Mouse (Mus musculus) forebrain, postnatal 0 days (tissue): ENCODE measurements around the gene Cdk5rap3. TPM values are rescaled to one million over a fixed set of nuclear protein-coding genes. Genes with fewer than 3 reads are reported as not detected.
A peak's percentile ranks its signal among the peaks of the same experiment; 100 is the strongest.

Experiments used
- ATAC-seq: fragments of 200-750 bp; cut with Nextera tagmentation; 2 replicates; pipeline ENCODE4 v1.8.0; 2017; ENCODE audit warnings: mild to moderate bottlenecking, moderate library complexity
- DNase-seq: peaks from one replicate; pipeline ENCODE4 v3.0.0-alpha.2; 2015
- H3K27ac ChIP-seq: fragments of 300-500 bp; sonication (generic); 2 replicates; pipeline ENCODE4 v1.5.1; 2014; ENCODE audit warnings: low read depth, mild to moderate bottlenecking, antibody characterized with exemption, low read length, moderate library complexity, mixed read lengths
- H3K27me3 ChIP-seq: fragments of 300-500 bp; sonication (generic); 2 replicates; pipeline ENCODE4 v1.6.1; 2014; ENCODE audit warnings: mild to moderate bottlenecking, low read length, mixed read lengths; ENCODE audit not compliant: insufficient read depth
- H3K36me3 ChIP-seq: fragments of 300-500 bp; sonication (generic); 2 replicates; pipeline ENCODE4 v1.6.1; 2014; ENCODE audit warnings: mild to moderate bottlenecking, moderate library complexity; ENCODE audit not compliant: insufficient read depth
- H3K4me1 ChIP-seq: fragments of 300-500 bp; sonication (generic); 2 replicates; pipeline ENCODE4 v1.6.1; 2014; ENCODE audit warnings: antibody characterized with exemption; ENCODE audit not compliant: insufficient read depth
- H3K4me2 ChIP-seq: fragments of 300-500 bp; sonication (generic); 2 replicates; pipeline ENCODE4 v1.6.1; 2014; ENCODE audit warnings: low read depth, mild to moderate bottlenecking, moderate library complexity
- H3K4me3 ChIP-seq: fragments of 300-500 bp; sonication (generic); 2 replicates; pipeline ENCODE4 v1.5.1; 2014; ENCODE audit warnings: low read depth, low read length, mixed read lengths
- H3K9ac ChIP-seq: fragments of 300-500 bp; sonication (generic); 2 replicates; pipeline ENCODE4 v1.6.1; 2014; ENCODE audit warnings: mild to moderate bottlenecking
- H3K9me3 ChIP-seq: fragments of 300-500 bp; sonication (generic); 2 replicates; pipeline ENCODE4 v1.6.1; 2016; ENCODE audit warnings: low read length
- CTCF ChIP-seq: sonication (generic); IDR thresholded peaks from 2 replicates; pipeline ENCODE4 v1.5.1; 2016; ENCODE audit warnings: antibody characterized with exemption, control low read depth, low read depth
- WGBS: fragments of 180-500 bp; shearing (Covaris S2); extraction: QIAGEN DNeasy Blood & Tissue Kit; methylation state at CpG from one replicate; pipeline ENCODE4 v1.1.7; 2014; 5-methylcytosine and 5-hydroxymethylcytosine counted together
- polyA plus RNA-seq: library from polyadenylated mRNA; unstranded; fragments of >200 nt; fragmentation: Nextera tagmentation; extraction: Ambion mirVana; gene quantifications from 2 replicates; pipeline ENCODE4 v1.2.1, GENCODE M21; 2015
- total RNA-seq: library from RNA; depleted of rRNA; stranded (reverse); fragments of >200 nt; gene quantifications from 2 replicates; pipeline ENCODE4 v1.2.3, GENCODE M21; 2014

Cdk5rap3 gene
- total and polyA plus RNA-seq, 2 experiments from 2014 or later = 54.9 to 86.4 TPM

DNA sequence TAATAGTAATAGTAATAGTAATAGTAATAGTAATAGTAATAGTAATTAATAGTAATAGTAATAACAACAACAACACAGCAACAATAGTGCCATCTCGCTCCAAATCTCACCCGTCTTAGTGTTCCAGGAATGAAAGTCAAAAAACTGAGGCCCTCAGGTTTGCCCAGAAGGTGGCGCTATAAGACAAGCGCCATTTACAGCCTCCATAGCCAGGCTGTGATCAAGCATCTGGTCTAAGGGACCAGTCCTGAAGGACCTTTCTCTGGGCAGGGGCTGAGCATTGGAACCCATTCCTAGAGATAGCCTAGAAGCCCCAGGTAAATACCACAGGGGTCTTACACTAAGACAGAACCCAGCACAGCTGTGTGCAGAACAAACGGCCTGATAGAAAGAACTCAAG, 49.1 kb downstream of the Cdk5rap3 start:
- peak; percentile 47; the same call in 1 of the 2 replicates for ATAC-seq
- Histone ChIP-seq H3K4me1 (peaks cover 1% of the 10 kb centered on the region; the same call in 1 of the 2 replicates), H3K4me2 (no peak overlapping the region), H3K4me3 (no peak overlapping the region), H3K36me3 (no peaks in the 10 kb centered on the region), H3K9me3 (no peaks in the 10 kb centered on the region), H3K27me3 (no peaks in the 10 kb centered on the region), H3K27ac (no peak overlapping the region), H3K9ac (no peak overlapping the region)
- TF ChIP-seq CTCF = peak; percentile 86
- 8% methylated on average over 5 of the region's 5 CpGs for WGBS
- DNase-seq = peak; percentile 84

DNA sequence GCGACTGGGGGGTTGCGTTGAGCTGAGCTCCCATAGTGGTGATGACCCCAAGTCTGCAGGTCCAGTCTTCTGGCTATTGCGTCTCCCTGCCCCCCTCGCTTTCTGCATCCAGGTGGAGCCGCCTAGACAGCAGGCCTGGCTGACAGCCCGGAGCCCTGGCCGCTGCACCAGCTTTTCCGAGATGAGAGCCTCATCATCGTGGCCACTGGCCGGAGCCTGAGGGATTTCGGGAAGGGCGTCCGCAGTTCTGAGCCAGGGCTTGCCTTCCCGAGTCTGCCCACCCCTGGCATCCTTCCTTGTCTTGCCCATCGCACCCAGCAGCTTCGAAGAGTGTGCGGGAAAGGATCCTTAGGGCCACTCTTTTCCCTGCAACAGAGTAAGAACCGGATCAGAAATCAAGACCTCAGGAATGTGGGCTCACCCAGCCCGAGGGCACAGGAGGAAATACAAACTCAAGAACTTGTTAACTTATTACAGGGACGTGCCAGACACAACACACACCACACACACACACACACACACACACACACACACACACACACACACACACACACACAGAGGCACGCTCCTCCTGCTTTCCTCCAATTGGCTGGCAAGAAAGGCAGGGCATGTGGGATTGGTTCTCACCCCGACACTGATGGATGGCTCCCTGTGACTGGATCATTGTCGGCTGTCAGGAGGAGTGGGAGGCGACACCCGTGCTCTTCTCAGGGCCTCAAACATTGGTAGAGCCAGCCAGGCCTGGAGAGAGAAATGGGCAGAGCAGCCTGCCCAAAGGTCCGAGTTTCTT, 52.9 kb downstream of the Cdk5rap3 start:
- Histone ChIP-seq H3K27ac (no peak overlapping the region), H3K27me3 (no peaks in the 10 kb centered on the region), H3K4me1 (no peaks in the 10 kb centered on the region), H3K9me3 (no peaks in the 10 kb centered on the region), H3K9ac (no peak overlapping the region), H3K4me3 (no peak overlapping the region), H3K36me3 (no peaks in the 10 kb centered on the region), H3K4me2 (peak overlapping the region; percentile 26)
- ATAC-seq (peak; percentile 79), DNase-seq (peak; percentile 75)
- 14% methylated on average over 26 of the region's 26 CpGs for WGBS
- TF ChIP-seq CTCF = no peak

DNA sequence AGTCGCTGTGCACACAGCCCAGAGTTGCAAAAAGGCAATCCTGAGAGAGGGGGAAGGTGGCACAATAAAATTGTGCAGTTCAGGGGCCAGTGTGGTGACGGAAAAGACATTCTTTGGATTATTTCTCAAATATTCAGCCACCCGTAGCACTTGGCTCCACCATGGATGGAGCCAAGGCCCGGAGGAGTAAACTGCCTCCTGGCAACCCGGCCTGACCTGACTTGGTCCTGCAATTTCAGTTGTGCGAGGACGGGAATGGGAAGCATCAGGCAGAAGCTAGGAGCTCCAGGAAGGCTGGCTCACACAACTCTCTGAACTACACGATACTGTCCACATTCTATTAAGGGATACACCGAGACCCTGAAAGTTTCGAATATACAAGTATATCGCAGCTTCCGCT, 53.8 kb downstream of the Cdk5rap3 start:
- Histone ChIP-seq H3K4me2 (peak overlapping the region; percentile 96), H3K9ac (peak overlapping the region; percentile 14; the same call in 1 of the 2 replicates), H3K4me1 (no peaks in the 10 kb centered on the region), H3K4me3 (no peak overlapping the region), H3K36me3 (no peaks in the 10 kb centered on the region), H3K9me3 (no peaks in the 10 kb centered on the region), H3K27me3 (no peaks in the 10 kb centered on the region), H3K27ac (peak overlapping the region; percentile 57; the same call in 1 of the 2 replicates)
- DNase-seq (no peak), ATAC-seq (no peak)
- no peak for TF ChIP-seq CTCF
- 58% methylated on average over 12 of the region's 12 CpGs for WGBS

DNA sequence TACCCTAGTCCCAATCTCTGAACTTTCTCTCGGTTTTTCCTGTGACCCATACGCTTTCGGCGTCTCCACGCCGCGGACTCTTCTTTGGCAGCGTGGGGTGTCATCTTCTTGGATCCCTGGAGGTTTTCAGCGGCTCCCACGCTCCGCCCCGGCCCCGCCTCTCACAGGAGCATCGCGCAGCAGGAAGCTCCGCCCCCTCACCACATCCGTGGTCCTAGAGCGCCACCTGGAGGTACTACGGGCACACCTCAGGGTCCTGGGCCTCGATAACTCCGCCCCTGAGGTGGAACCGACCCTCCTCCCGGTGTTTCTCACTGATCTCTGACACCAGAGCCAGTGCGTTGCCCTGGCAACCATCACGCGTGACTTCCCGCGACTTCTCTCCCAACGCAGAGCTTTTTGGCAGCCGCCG, 54.4 kb downstream of the Cdk5rap3 start:
- 1% methylated on average over 31 of the region's 31 CpGs for WGBS
- ATAC-seq = peak; percentile 95
- no peak overlapping the region for H3K27ac ChIP-seq

DNA sequence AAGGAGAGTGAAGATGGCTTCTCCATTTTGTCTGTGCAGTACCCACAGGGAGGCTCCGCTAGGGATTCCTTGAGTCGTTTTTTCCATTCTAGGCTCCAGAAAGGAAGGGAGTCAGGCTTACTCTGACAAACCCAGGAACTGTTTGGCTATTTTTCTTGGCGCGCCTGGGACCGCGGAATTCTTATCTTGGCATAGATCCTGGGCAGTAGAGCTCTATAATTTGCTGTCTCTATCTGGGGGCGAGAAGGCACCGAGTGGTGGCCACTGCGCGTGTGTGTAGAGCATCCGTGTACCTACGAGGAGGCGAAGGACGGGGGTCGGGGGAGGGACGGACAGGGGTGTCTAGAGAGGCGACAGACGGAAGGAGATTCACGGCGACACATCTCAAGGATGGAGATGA, 54.9 kb downstream of the Cdk5rap3 start:
- peak; percentile 56 for DNase-seq
- H3K4me1 ChIP-seq = no peaks in the 10 kb centered on the region
- H3K27me3 ChIP-seq = no peaks in the 10 kb centered on the region
- peak overlapping the region; percentile 96 for H3K4me2 ChIP-seq
- H3K9ac ChIP-seq = peak overlapping the region; percentile 53
- ATAC-seq = peak; percentile 1
- no peaks in the 10 kb centered on the region for H3K9me3 ChIP-seq
- peak overlapping the region; percentile 45 for H3K4me3 ChIP-seq
- H3K27ac ChIP-seq = no peak overlapping the region
- H3K36me3 ChIP-seq = no peaks in the 10 kb centered on the region
- WGBS = under 1% methylated on average over 20 of the region's 20 CpGs
- TF ChIP-seq CTCF = no peak

More for the DNA sequence above, 54.4 kb downstream of the Cdk5rap3 start:
- Histone ChIP-seq H3K4me1 (no peaks in the 10 kb centered on the region), H3K9ac (peak overlapping the region; percentile 53), H3K4me2 (peak overlapping the region; percentile 96), H3K4me3 (peak overlapping the region; percentile 45), H3K36me3 (no peaks in the 10 kb centered on the region), H3K9me3 (no peaks in the 10 kb centered on the region), H3K27me3 (no peaks in the 10 kb centered on the region)
- peak; percentile 99 for TF ChIP-seq CTCF
- DNase-seq = peak; percentile 98

DNA sequence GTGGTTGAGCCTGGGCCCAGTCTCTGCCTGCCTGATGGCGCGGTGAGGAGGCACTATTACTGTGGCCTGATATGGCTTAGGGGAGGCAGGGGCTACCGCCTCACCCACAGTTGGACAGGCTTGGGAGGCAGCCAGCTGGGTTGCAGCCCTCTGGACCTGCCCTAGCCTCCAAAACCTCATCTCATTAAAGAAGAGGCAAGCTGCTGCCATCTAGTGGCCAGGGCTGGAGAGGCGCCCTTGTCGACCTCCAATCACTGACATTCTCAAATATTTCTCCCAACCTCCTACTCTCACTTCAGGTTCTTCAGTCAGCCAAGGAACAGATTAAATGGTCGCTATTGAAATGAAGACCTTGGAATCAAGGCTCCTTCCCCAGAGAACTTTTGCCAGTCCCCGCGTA, 55.7 kb downstream of the Cdk5rap3 start:
- Histone ChIP-seq H3K9ac (no peak overlapping the region), H3K27me3 (no peaks in the 10 kb centered on the region), H3K36me3 (no peaks in the 10 kb centered on the region), H3K4me2 (no peak overlapping the region), H3K9me3 (no peaks in the 10 kb centered on the region), H3K4me3 (no peak overlapping the region), H3K4me1 (no peaks in the 10 kb centered on the region), H3K27ac (no peak overlapping the region)
- no peak for ATAC-seq
- peak; percentile 92 for TF ChIP-seq CTCF
- DNase-seq = peak; percentile 84
- 12% methylated on average over 8 of the region's 8 CpGs for WGBS

DNA sequence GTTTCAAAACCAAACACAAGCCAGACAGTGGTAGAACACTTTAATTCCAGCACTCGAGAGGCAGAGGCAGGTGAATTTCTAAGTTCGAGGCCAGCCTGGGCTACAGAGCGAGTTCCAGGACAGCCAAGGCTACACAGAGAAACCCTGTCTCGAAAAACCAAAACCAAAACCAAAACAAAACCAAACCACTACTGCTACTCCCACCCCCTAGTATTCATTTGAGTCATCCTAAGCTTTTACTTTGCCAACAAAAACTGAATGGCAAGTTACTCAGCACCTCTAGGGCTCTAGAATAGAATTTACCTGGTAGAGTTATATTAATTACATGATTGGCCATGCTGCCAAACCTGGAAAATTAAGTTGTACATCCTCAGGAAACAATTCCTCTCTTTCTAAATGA, 56.7 kb downstream of the Cdk5rap3 start:
- 88% methylated on average over 4 of the region's 4 CpGs for WGBS
- Histone ChIP-seq H3K4me1 (no peaks in the 10 kb centered on the region), H3K36me3 (no peaks in the 10 kb centered on the region), H3K27me3 (no peaks in the 10 kb centered on the region), H3K4me3 (no peak overlapping the region), H3K27ac (no peak overlapping the region), H3K4me2 (no peak overlapping the region), H3K9ac (no peak overlapping the region), H3K9me3 (no peaks in the 10 kb centered on the region)
- no peak for TF ChIP-seq CTCF
- ATAC-seq (no peak), DNase-seq (no peak)
